Mouse (Mus musculus) cerebellum, adult 2 months (tissue): ENCODE measurements around the gene Ap3s2. TPM values are rescaled to one million over a fixed set of nuclear protein-coding genes. Genes with fewer than 3 reads are reported as not detected.

Experiments
- DNase-seq, 2 experiments: peaks; one replicate each; pipeline ENCODE4 v3.0.0; 2021
- H3K27ac ChIP-seq: fragments of 200-500 bp; 2 replicates; pipeline ENCODE4 v1.5.1; 2012; ENCODE audit warnings: low read length, control low read depth, inconsistent platforms; ENCODE audit not compliant: insufficient read depth
- H3K27me3 ChIP-seq: fragments of 200-500 bp; 2 replicates; pipeline ENCODE4 v1.6.1; 2012; ENCODE audit warnings: inconsistent platforms, mild to moderate bottlenecking, low read length, moderate library complexity; ENCODE audit not compliant: control insufficient read depth, insufficient read depth
- H3K4me1 ChIP-seq: fragments of 200-500 bp; 2 replicates; pipeline ENCODE4 v1.6.1; 2011; ENCODE audit warnings: low read length; ENCODE audit not compliant: control insufficient read depth, insufficient read depth
- H3K4me3 ChIP-seq: fragments of 200-500 bp; replicated peaks from 2 replicates; pipeline ENCODE3; 2011; ENCODE audit warnings: mild to moderate bottlenecking, low read depth, low read length, control low read depth; ENCODE audit not compliant: insufficient read depth
- CTCF ChIP-seq: fragments of 200-500 bp; IDR thresholded peaks from 2 replicates; pipeline ENCODE4 v1.5.1; 2011; ENCODE audit warnings: low read depth, mild to moderate bottlenecking, control low read depth, low read length, moderate library complexity, borderline replicate concordance; ENCODE audit not compliant: insufficient read depth
- POLR2A ChIP-seq: fragments of 200-500 bp; IDR thresholded peaks from 2 replicates; pipeline ENCODE4 v1.6.1; 2011; ENCODE audit warnings: low read length, control low read depth, borderline replicate concordance; ENCODE audit not compliant: insufficient read depth
- WGBS: fragments of 180-500 bp; shearing (Covaris S2); methylation state at CpG from one replicate; pipeline ENCODE4 v1.1.7; 2018; 5-methylcytosine and 5-hydroxymethylcytosine counted together
- polyA plus RNA-seq: library from polyadenylated mRNA; depleted of rRNA; stranded (reverse); fragments of >200 nt; gene quantifications from 2 replicates; pipeline ENCODE4 v1.2.3, GENCODE M21; 2012

The Ap3s2 gene
- polyA plus RNA-seq, 1 experiment: 46.6 TPM

DNA sequence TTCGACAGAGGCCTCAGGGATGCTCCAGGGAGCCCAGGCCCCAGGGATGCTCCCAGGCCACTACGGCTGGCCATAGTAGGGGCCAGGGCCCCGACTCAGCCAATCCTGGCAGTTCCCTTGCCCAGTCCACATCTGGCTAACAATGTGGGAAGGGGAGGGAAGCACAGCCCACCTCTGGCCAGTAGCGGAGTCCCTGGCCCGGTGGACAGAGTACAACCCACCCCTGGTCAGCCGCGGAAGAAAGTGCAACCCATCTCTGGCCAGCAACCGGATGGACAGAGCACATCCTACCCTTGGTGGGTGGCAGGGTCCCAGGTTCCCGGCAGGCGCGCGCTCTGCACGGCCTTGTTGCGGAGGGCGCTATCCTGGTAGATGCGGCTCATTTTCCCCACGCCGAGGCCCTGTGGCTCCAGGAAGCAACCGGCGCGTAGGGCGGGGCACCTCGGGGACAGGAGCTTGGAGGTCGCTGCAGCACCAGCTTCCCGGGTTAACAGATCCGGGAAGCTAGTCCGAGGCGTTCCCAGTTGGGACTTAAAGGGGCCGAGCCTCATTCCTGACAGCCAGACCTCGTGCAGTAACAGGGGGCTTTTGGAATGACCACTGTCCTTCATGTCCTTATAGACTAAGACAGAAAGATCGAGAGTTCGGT, 14.5 kb upstream of the Ap3s2 start, which contains the start of gene Arpin:
Gene Arpin (minus strand): TSS at position 498 of the 649 bp plus-strand sequence.
- TF ChIP-seq POLR2A (no peak), CTCF (no peak)
- peak within 1 kb of the TSS; percentile 29; the same call in 1 of the 2 replicates for H3K27ac ChIP-seq
- H3K4me3 ChIP-seq: peak within 1 kb of the TSS; percentile 81
- no peaks in the 10 kb centered on the region for H3K4me1 ChIP-seq
- WGBS: under 1% methylated on average over 32 of the region's 32 CpGs
- H3K27me3 ChIP-seq: no peaks in the 10 kb centered on the region
- DNase-seq: peak; percentile 81 to 82

DNA sequence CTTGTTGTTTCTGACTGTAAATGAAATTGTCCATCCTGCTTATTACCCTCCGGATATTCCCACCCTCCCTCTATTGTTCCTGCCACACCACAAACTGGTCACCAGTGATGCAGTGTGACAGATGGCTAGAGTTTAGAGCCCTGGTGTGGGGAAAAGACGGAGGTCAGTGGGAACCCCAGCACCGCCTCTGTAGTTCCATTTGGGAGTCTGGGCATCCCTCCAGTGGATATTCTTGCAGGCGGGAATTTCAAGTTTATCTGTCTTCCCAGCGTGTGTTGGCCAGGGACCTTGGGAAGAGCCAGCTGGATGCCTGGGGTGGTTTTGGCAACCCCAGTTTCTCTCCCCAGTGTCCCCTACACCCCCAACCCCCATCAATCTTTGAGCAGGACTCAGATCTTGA, 14.0 kb upstream of the Ap3s2 start:
- peak; percentile 64 to 73 for DNase-seq
- Histone ChIP-seq H3K4me3 (peak overlapping the region; percentile 81), H3K27ac (no peak overlapping the region), H3K27me3 (no peaks in the 10 kb centered on the region), H3K4me1 (no peaks in the 10 kb centered on the region; the same call in 1 of the 2 replicates)
- WGBS: 2% methylated on average over 5 of the region's 5 CpGs
- TF ChIP-seq POLR2A: no peak
- TF ChIP-seq CTCF: no peak

DNA sequence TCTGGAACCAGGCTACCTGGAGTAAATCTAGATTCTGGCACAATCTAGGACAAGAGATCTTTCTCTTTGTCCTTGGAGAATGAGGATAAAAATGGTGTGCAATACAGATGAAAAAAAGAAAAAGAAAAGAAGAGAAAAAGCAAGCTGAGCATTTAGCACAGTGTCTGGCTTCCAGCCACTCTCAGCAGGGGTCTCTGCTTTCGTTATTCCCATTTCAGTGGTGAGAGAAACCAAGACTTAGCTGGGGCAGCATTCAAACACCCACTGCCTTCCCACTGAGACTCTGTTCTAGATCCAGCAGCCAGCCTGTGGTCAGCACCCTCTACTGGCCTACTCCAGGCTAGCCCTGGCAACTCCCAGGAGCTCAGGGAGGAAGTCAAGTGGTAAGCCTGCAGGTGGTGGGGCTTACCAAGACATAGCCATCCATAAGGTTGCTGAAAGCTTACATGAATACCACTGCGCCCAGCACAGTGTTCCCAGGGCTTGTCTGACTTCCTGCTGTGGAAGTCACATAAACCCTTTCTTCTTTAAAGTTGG, 8.1 kb upstream of the Ap3s2 start:
- DNase-seq: peak; percentile 25 to 31
- Histone ChIP-seq H3K27ac (no peak overlapping the region), H3K4me3 (no peak overlapping the region), H3K27me3 (no peaks in the 10 kb centered on the region), H3K4me1 (peaks cover 3% of the 10 kb centered on the region; the same call in 1 of the 2 replicates)
- 29% methylated on average over 2 of the region's 2 CpGs for WGBS
- no peak for TF ChIP-seq POLR2A
- no peak for TF ChIP-seq CTCF

DNA sequence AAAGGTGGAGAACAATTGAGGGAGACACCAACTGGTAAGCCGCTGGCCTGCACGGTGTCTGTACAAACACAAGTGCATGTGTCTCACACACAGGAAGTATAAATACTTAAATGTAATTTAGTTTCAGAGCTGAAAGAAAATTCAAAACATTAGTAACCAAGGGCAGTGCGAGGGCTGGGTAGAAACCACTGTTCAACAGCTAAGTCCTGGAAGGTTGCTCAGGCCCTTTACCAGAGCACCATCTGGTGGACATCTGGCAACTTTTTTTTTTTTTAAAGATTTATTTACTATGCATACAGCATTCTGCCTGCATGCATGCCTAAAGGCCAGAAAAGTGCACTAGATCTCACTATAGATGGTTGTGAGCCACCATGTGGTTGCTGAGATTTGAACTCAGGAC, 5.9 kb downstream of the Ap3s2 start:
- H3K27ac ChIP-seq: no peak overlapping the region
- H3K4me3 ChIP-seq: no peak overlapping the region
- no peaks in the 10 kb centered on the region for H3K4me1 ChIP-seq
- H3K27me3 ChIP-seq: no peaks in the 10 kb centered on the region
- 70% methylated on average over 3 of the region's 3 CpGs for WGBS
- no peak for DNase-seq
- no peak for TF ChIP-seq POLR2A
- peak; percentile 26; the same call in 1 of the 2 replicates for TF ChIP-seq CTCF

DNA sequence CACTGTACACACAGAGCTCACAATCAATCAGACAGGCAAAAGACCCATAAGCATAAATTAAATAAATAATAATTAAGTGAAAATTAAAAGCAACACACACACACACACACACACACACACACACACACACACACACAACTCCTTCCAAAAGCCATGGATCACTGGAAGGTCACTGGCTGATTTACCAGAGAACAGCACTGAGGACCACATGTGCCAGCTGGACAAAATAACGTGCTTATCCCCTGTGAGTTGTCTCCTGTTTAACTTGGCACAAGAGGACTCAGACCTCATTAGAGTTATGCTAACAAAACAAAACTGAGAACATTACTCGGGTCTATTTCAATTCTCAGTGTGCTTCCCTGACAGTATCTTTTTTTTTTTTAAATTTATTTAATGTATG, 13.1 kb downstream of the Ap3s2 start:
- TF ChIP-seq POLR2A (no peak), CTCF (no peak)
- 36% methylated on average over 2 of the region's 2 CpGs for WGBS
- H3K4me3 ChIP-seq: no peak overlapping the region

GRCm38 (mm10) chr7:79906914-79907313, 13.5 kb downstream of the Ap3s2 start:
- Histone ChIP-seq H3K4me3 (no peak overlapping the region), H3K4me1 (no peaks in the 10 kb centered on the region), H3K27ac (no peak overlapping the region), H3K27me3 (no peaks in the 10 kb centered on the region)
- 95% methylated on average over 3 of the region's 3 CpGs for WGBS
- TF ChIP-seq CTCF (no peak), POLR2A (no peak)
- no peak for DNase-seq

More for the DNA sequence above, 13.1 kb downstream of the Ap3s2 start:
- H3K27me3 ChIP-seq: no peaks in the 10 kb centered on the region
- H3K27ac ChIP-seq: no peak overlapping the region
- H3K4me1 ChIP-seq: no peaks in the 10 kb centered on the region
- DNase-seq: no peak

GRCm38 (mm10) chr7:79905193-79905592, 15.3 kb downstream of the Ap3s2 start:
- no peaks in the 10 kb centered on the region for H3K4me1 ChIP-seq
- WGBS: 93% methylated on average over 4 of the region's 4 CpGs
- DNase-seq: no peak
- H3K27me3 ChIP-seq: no peaks in the 10 kb centered on the region
- no peak overlapping the region for H3K27ac ChIP-seq
- H3K4me3 ChIP-seq: no peak overlapping the region
- no peak for TF ChIP-seq POLR2A
- no peak for TF ChIP-seq CTCF
